Mouse (Mus musculus) stomach, postnatal 0 days (tissue): Measurements from ENCODE around the gene Rabgef1. TPM values are rescaled to one million over a fixed set of nuclear protein-coding genes. Genes with fewer than 3 reads are reported as not detected.

Experiments
- ATAC-seq: fragments of 200-750 bp; cut with Nextera tagmentation; 2 replicates; pipeline ENCODE4 v1.8.0; 2017; ENCODE audit not compliant: low FRiP score, low TSS enrichment
- DNase-seq: peaks from one replicate; pipeline ENCODE4 v3.0.0-alpha.2; 2016; ENCODE audit warnings: low spot score
- H3K27ac ChIP-seq: fragments of 300-500 bp; sonication (generic); replicated peaks from 2 replicates; pipeline ENCODE4 v1.5.1; 2014; ENCODE audit warnings: mild to moderate bottlenecking, control low read depth
- H3K27me3 ChIP-seq: fragments of 300-500 bp; sonication (generic); 2 replicates; pipeline ENCODE4 v1.6.1; 2014; ENCODE audit warnings: low read length; ENCODE audit not compliant: control insufficient read depth, insufficient read depth
- H3K36me3 ChIP-seq: fragments of 300-500 bp; sonication (generic); 2 replicates; pipeline ENCODE4 v1.6.1; 2014; ENCODE audit warnings: low read length, mixed read lengths; ENCODE audit not compliant: control insufficient read depth, insufficient read depth
- H3K4me1 ChIP-seq: fragments of 300-500 bp; sonication (generic); replicated peaks from 2 replicates; pipeline ENCODE4 v1.6.1; 2014; ENCODE audit warnings: antibody characterized with exemption; ENCODE audit not compliant: control insufficient read depth, insufficient read depth
- H3K4me2 ChIP-seq: fragments of 300-500 bp; sonication (generic); replicated peaks from 2 replicates; pipeline ENCODE4 v1.6.1; 2014; ENCODE audit warnings: low read depth, mild to moderate bottlenecking, control low read depth, moderate library complexity
- H3K4me3 ChIP-seq: fragments of 300-500 bp; sonication (generic); 2 replicates; pipeline ENCODE4 v1.5.1; 2014; ENCODE audit warnings: low read depth, low read length, control low read depth
- H3K9ac ChIP-seq: fragments of 300-500 bp; sonication (generic); 2 replicates; pipeline ENCODE4 v1.6.1; 2014; ENCODE audit warnings: mild to moderate bottlenecking, low read length, control low read depth, mixed read lengths
- H3K9me3 ChIP-seq: fragments of 300-500 bp; sonication (generic); 2 replicates; pipeline ENCODE4 v1.6.1; 2016; ENCODE audit warnings: low read length; ENCODE audit not compliant: control insufficient read depth
- CTCF ChIP-seq: IDR thresholded peaks from 2 replicates; pipeline ENCODE4 v1.5.1; 2016; ENCODE audit warnings: antibody characterized with exemption, low read depth, mild to moderate bottlenecking, moderate library complexity
- EP300 ChIP-seq: optimal IDR thresholded peaks from 2 replicates; pipeline ENCODE3; 2016; ENCODE audit warnings: antibody characterized with exemption
- WGBS: fragments of 180-500 bp; shearing (Covaris S2); extraction: QIAGEN DNeasy Blood & Tissue Kit; methylation state at CpG from one replicate; pipeline ENCODE4 v1.1.7; 2014; 5-methylcytosine and 5-hydroxymethylcytosine counted together
- polyA plus RNA-seq: library from polyadenylated mRNA; unstranded; fragments of >200 nt; fragmentation: Nextera tagmentation; extraction: Ambion mirVana; gene quantifications from 2 replicates; pipeline ENCODE4 v1.2.1, GENCODE M21; 2015

Gene Rabgef1
- polyA plus RNA-seq, 1 experiment from 2014 or later = 33.0 TPM

GRCm38 (mm10) chr5:130139393-130139792 is 32.2 kb upstream of the Rabgef1 start:
- DNase-seq (peak; percentile 81), ATAC-seq (peak; percentile 53; the same call in 1 of the 2 replicates)
- H3K4me3 ChIP-seq = no peak overlapping the region
- no peaks in the 10 kb centered on the region for H3K27me3 ChIP-seq
- no peak overlapping the region for H3K27ac ChIP-seq
- H3K4me1 ChIP-seq = peaks cover 4% of the 10 kb centered on the region; the same call in 1 of the 2 replicates
- no peak overlapping the region for H3K4me2 ChIP-seq
- peaks cover 4% of the 10 kb centered on the region; the same call in 1 of the 2 replicates for H3K36me3 ChIP-seq
- no peaks in the 10 kb centered on the region for H3K9me3 ChIP-seq
- no peak overlapping the region for H3K9ac ChIP-seq
- no peak for TF ChIP-seq EP300
- TF ChIP-seq CTCF = peak; percentile 95
- WGBS = 21% methylated on average over 8 of the region's 8 CpGs

- no peaks in the 10 kb centered on the region for H3K27me3 ChIP-seq
- H3K4me2 ChIP-seq = no peak overlapping the region
- TF ChIP-seq EP300 (no peak), CTCF (no peak)
- H3K36me3 ChIP-seq = peaks cover 4% of the 10 kb centered on the region; the same call in 1 of the 2 replicates
- no peaks in the 10 kb centered on the region for H3K9me3 ChIP-seq
- no peak overlapping the region for H3K9ac ChIP-seq
- H3K27ac ChIP-seq = no peak overlapping the region
- 79% methylated on average over 5 of the region's 5 CpGs for WGBS
- no peak for DNase-seq
- peaks cover 7% of the 10 kb centered on the region for H3K4me1 ChIP-seq
- no peak for ATAC-seq
- H3K4me3 ChIP-seq = no peak overlapping the region
These were observed 30.5 kb upstream of the Rabgef1 start for GRCm38 (mm10) chr5:130141138-130141537.

- Histone ChIP-seq H3K4me3 (no peak overlapping the region), H3K27ac (peak overlapping the region; percentile 25; the same call in 1 of the 2 replicates), H3K27me3 (no peaks in the 10 kb centered on the region), H3K9me3 (no peaks in the 10 kb centered on the region), H3K9ac (no peak overlapping the region), H3K4me2 (no peak overlapping the region), H3K36me3 (no peaks in the 10 kb centered on the region), H3K4me1 (peaks cover 7% of the 10 kb centered on the region)
- 42% methylated on average over 4 of the region's 4 CpGs for WGBS
- no peak for TF ChIP-seq CTCF
- TF ChIP-seq EP300 = no peak
- no peak for ATAC-seq
- DNase-seq = no peak
These were observed 29.6 kb upstream of the Rabgef1 start for GRCm38 (mm10) chr5:130142041-130142440.

GRCm38 (mm10) chr5:130143101-130143500 is 28.5 kb upstream of the Rabgef1 start:
- Histone ChIP-seq H3K36me3 (no peaks in the 10 kb centered on the region), H3K9me3 (no peaks in the 10 kb centered on the region), H3K4me2 (no peak overlapping the region), H3K27ac (no peak overlapping the region), H3K4me3 (no peak overlapping the region), H3K4me1 (peaks cover 7% of the 10 kb centered on the region), H3K9ac (no peak overlapping the region), H3K27me3 (no peaks in the 10 kb centered on the region)
- no peak for TF ChIP-seq EP300
- TF ChIP-seq CTCF = no peak
- DNase-seq (no peak), ATAC-seq (no peak)
- WGBS = 89% methylated on average over 7 of the region's 7 CpGs

- TF ChIP-seq CTCF = no peak
- no peak for TF ChIP-seq EP300
- DNase-seq (peak; percentile 47), ATAC-seq (peak; percentile 13; the same call in 1 of the 2 replicates)
- Histone ChIP-seq H3K4me1 (peaks cover 7% of the 10 kb centered on the region), H3K9ac (peak overlapping the region; percentile 50; the same call in 1 of the 2 replicates), H3K4me3 (peak overlapping the region; percentile 53), H3K27ac (peak overlapping the region; percentile 71), H3K4me2 (peak overlapping the region; percentile 90), H3K9me3 (no peaks in the 10 kb centered on the region), H3K36me3 (peaks cover 4% of the 10 kb centered on the region; the same call in 1 of the 2 replicates), H3K27me3 (no peaks in the 10 kb centered on the region)
- WGBS = 4% methylated on average over 20 of the region's 20 CpGs
These were observed 27.6 kb upstream of the Rabgef1 start for GRCm38 (mm10) chr5:130143977-130144333.

GRCm38 (mm10) chr5:130144334-130145312 is 27.0 kb upstream of the Rabgef1 start, which contains the start of gene Kctd7:
Gene Kctd7 (plus strand): TSS chr5:130144861.
- WGBS = under 1% methylated on average over 66 of the region's 66 CpGs
- ATAC-seq = peak; percentile 98
- Histone ChIP-seq H3K27me3 (no peaks in the 10 kb centered on the region), H3K36me3 (peaks cover 4% of the 10 kb centered on the region; the same call in 1 of the 2 replicates), H3K27ac (peak within 1 kb of the TSS; percentile 71), H3K9me3 (no peaks in the 10 kb centered on the region), H3K9ac (peak within 1 kb of the TSS; percentile 67), H3K4me1 (peaks cover 7% of the 10 kb centered on the region), H3K4me2 (peak within 1 kb of the TSS; percentile 90), H3K4me3 (peak within 1 kb of the TSS; percentile 53)
- peak; percentile 94 for DNase-seq
- TF ChIP-seq EP300 = no peak
- peak; percentile 68 for TF ChIP-seq CTCF
